Mouse (Mus musculus) CD8-positive naive resting alpha-beta T cell, adult 2 months (primary cell): ENCODE measurements around the gene Elfn1.
"Not testable (repeated sequence)": the region's sequence is repeated elsewhere in the genome, so short reads cannot be mapped to it uniquely, and the experiment has no call there.

ENCODE experiments used
- DNase-seq, 2 experiments: peaks; one replicate each; pipeline ENCODE4 v3.0.0; 2022; ENCODE audit warnings: low read depth in 2 of 2, low spot score in 2 of 2

The Elfn1 gene

GRCm38 (mm10) chr5:139969151-139969948 lies 61.6 kb downstream of the Elfn1 start:
- DNase-seq, result no peak

DNA sequence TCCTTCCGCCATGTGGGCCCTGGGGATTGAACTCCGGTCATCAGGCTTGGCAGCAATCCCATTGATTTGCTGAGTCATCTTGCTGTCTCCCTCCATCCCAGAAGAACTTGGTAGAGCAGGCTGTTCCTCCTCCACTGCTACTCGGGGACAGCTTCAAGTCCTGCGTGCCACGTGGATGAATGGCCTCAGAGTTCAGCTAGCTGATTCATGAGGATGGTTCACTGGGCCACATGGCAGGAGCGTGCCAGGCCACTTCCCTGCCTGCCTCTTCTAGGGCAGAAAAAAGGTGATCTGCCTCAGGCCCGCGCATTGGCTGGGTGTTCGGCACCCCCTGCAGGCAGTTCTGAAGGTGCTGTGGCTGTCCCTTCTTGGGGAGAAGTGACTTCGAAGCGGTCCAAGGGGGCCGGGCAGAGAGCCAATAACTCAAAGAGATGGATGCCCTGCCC lies 62.5 kb downstream of the Elfn1 start:
- peak in 1 of 2 experiments; percentile 9 for DNase-seq

GRCm38 (mm10) chr5:139976584-139976983 lies 68.8 kb downstream of the Elfn1 start:
- no peak for DNase-seq

DNA sequence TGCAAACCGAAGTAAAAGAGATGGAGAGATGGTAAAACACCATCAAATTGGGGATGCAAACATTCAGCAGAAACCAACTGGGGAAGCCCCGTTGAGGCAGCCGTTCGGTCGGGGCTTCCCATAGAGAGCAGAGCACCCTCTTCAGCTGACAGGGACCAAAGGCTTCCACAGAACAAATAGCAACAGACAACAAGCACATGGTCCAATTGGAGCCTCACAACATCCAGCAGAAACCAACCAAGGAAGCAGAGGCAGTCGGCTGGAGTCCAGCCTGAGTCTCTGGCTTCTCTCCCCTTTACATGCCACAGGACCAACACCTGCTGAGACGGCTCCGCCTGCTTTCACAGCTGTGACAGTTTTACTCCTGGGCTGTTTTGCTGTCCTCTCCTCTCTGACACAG lies 69.7 kb downstream of the Elfn1 start:
- no peak for DNase-seq

DNA sequence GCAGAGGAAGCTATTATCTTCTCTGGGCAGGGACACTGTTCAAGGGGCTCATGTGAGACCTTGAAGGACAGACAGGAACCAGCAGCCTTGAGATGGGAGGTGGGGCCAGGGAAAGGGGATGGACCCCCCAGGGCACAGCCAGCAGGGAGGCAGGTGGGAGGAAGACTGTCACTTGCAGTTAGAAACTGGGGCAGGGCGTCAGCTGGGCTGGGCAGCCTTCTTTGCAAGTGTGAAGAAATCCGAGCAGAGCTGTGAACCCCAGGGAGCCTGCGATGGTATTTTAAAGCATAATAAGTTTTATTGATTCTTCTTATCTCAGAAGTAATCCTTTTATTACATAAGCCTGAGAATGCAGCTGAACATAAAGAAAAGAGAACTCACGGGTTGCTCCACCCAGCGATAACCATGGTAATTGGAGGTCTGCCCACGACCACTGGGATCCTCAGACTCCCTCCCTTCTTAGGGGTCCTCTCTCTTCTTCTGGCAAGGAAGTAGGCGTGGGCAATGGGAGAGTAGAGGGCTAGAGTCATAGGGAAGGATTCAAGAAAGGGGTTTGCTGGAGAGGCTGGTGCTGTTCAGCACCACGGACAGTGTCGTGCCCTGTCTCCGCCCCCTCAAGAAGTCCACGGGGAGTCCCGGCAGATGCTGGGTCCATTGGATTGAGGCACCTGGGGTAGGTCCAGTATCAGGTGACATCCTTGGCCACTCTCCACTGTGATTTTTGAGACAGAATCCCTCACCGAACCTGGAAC lies 71.0 kb downstream of the Elfn1 start:
- no peak for DNase-seq

GRCm38 (mm10) chr5:139979371-139979770 lies 71.6 kb downstream of the Elfn1 start:
- DNase-seq, result no peak

DNA sequence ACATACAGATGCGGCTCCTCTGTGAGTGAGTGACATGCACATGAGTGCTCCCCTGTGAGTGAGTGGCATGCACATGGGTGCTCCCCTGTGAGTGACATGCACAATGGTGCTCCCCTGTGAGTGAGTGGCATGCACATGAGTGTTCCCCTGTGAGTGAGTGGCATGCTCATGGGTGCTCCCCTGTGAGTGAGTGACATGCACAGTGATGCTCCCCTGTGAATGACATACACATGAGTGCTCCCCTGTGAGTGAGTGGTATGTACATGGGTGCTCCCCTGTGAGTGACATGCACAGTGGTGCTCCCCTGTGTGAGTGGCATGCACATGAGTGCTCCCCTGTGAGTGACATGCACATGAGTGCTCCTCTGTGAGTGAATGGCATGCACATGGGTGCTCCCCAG lies 74.2 kb downstream of the Elfn1 start:
- no peak for DNase-seq

DNA sequence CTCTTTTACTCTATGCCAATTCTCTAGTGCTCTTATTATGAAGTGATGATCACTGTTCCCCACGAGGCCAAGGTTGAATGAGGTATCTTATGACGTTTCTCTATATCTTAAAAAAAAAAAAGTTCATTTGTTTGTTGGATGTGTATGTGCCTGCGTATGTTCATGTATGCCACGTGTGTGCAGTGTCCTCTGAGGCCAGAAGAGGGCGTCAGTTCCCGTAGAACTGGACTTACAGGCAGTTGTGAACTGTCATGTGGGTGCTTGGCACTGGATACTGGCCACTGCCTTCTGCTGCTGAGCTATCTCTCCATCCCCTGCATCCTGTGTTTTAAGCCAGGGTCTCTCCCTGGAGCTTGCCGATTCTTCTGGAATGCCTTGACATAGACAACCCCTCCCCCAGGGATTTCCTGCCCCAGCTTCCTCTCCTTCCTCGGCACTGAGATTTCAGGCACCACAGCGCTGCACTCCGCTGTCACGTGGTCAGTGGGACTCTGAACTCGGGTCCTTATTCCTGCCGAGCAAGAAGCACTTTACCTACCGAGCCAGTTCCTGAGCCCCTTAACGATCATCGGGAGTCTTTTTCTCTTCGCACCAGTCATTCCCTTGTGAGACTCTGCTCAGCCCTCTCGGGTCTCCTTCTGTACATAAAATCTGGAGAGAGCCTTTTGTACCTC lies 77.5 kb downstream of the Elfn1 start:
- DNase-seq, result no peak

GRCm38 (mm10) chr5:139991531-139991930 lies 83.8 kb downstream of the Elfn1 start:
- no peak for DNase-seq

- DNase-seq, result not testable (repeated sequence)
Observed at GRCm38 (mm10) chr5:139998321-139998720, 90.6 kb downstream of the Elfn1 start.

- DNase-seq, result no peak
Observed at GRCm38 (mm10) chr5:139998916-139999315, 91.2 kb downstream of the Elfn1 start.

GRCm38 (mm10) chr5:140002541-140002940 lies 94.8 kb downstream of the Elfn1 start:
- no peak for DNase-seq

GRCm38 (mm10) chr5:140006861-140007260 lies 99.1 kb downstream of the Elfn1 start:
- DNase-seq, result no peak

- DNase-seq, result no peak
Observed at GRCm38 (mm10) chr5:140007656-140008522, 100.1 kb downstream of the Elfn1 start.

- no peak for DNase-seq
Observed at GRCm38 (mm10) chr5:140008523-140008806, 100.7 kb downstream of the Elfn1 start.

DNA sequence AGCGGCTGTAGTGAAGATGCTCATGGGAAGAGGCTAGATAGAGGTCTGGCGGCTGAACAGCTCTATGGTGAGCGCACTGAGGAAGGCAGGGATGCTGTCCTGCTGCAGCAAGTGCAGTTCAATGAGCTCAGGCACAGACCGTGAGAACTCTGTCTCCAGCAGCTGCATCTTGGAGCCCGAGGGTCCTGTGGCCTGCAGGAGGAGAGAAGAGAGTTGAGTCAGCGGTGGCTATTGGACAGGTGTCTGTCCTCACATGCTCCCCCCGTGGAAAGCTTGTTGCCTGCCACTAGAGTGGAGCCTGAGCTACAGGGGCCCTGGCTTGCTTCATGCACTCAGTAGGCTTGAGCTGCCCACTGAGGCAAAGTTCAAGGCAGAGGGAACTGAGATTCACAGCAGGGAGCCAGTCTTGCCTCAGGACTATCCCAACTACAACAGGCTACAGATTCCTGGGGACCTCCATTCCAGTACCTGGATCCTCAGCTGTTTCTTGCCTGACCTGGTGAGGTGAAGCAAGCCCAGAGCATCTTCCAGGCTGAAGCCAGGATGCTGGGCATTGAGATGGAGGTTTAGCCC lies 101.4 kb downstream of the Elfn1 start:
- DNase-seq, result no peak

- no peak for DNase-seq
Observed at GRCm38 (mm10) chr5:140010405-140010804, 102.7 kb downstream of the Elfn1 start.

DNA sequence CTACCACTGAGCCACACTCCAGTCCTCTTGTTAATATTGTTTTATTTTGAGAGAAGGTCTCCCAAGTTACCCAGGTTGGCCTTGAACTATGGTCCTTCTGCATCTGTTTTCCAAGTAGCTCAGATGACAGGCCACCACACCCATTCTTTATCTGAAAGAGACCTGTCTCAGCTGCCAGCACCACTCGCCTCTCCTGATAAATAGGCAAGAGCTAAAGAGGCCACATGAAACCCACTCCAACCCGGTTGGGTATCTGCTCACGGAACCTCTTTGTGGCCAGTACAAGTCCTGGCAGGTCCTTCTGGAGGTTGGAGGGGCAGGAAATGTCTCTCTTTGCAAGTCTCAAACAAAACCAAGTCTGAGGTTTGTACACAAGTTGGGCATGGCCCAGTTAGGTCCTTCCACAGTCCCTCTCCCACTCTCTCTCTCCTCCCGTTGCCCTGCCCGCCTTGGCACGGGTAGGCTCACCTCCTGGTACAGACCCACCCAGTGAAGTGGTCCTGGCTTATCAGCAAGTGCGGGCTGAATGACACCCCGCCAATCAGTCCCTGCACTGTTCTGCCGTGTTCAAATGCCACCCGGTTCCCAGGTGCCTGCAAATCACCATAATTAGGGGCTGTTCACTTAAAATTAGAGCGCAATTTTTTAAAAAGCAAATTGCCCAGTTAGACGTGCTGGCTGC lies 104.7 kb downstream of the Elfn1 start:
- DNase-seq, result no peak

DNA sequence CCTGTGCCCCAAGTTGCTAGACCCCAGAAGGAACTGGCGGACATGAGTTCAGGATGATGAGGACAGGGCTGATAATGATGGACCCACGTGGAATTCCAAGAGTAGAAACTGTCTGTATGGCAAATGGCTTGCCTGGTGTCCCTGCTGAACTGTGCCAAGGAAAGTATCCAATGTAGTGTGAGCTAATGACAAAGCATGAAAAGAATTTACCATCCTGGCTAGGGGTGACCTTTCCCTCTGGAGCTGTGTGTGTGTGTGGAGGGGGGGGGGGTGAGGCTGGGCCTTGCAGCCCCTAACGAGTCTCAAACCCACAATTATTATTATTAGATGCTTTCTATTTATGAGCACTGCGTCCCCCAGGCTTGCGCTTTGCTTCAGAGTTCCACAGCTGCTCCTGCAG lies 105.9 kb downstream of the Elfn1 start:
- DNase-seq, result no peak

GRCm38 (mm10) chr5:140016896-140017295 lies 109.2 kb downstream of the Elfn1 start:
- DNase-seq, result no peak
